Mouse (Mus musculus) inflammation-experienced regulatory T-cells, adult 6 months (primary cell): Measurements from ENCODE around the gene Pex14. TPM values are rescaled to one million over a fixed set of nuclear protein-coding genes. Genes with fewer than 3 reads are reported as not detected.
"Not testable (repeated sequence)": the region's sequence is repeated elsewhere in the genome, so short reads cannot be mapped to it uniquely, and the experiment has no call there.

ENCODE experiments used
- ATAC-seq: one replicate; pipeline ENCODE4 v1.8.0; 2017
- polyA plus RNA-seq, 3 experiments: library from polyadenylated mRNA; unstranded; fragments of 100-300 nt; shearing (Covaris generic); gene quantifications; one replicate each; pipeline ENCODE4 v1.2.1; 2017

Gene Pex14
- polyA plus RNA-seq, 3 experiments from 2014 or later: 13.0 to 18.4 (median 14.2) TPM

GRCm38 (mm10) chr4:149101456-149101855 lies 1.8 kb upstream of the Pex14 start:
- ATAC-seq: no peak

GRCm38 (mm10) chr4:149100449-149100848 lies 773 bp upstream of the Pex14 start:
- ATAC-seq: not testable (repeated sequence)

- no peak for ATAC-seq
Measured at GRCm38 (mm10) chr4:149098571-149098970, 1.1 kb downstream of the Pex14 start.

GRCm38 (mm10) chr4:149097956-149098355 lies 1.7 kb downstream of the Pex14 start:
- ATAC-seq: no peak

- no peak for ATAC-seq
Measured at GRCm38 (mm10) chr4:149091364-149091763, 8.3 kb downstream of the Pex14 start.

- ATAC-seq: no peak
Measured at GRCm38 (mm10) chr4:149085381-149085780, 14.3 kb downstream of the Pex14 start.

- no peak for ATAC-seq
Measured at GRCm38 (mm10) chr4:149081528-149081927, 18.1 kb downstream of the Pex14 start.

GRCm38 (mm10) chr4:149080111-149080510 lies 19.6 kb downstream of the Pex14 start:
- ATAC-seq: no peak

- no peak for ATAC-seq
Measured at GRCm38 (mm10) chr4:149079629-149080028, 20.0 kb downstream of the Pex14 start.

GRCm38 (mm10) chr4:149078261-149078660 lies 21.4 kb downstream of the Pex14 start:
- no peak for ATAC-seq

GRCm38 (mm10) chr4:149075871-149076575 lies 23.7 kb downstream of the Pex14 start:
- ATAC-seq: peak; percentile 98

GRCm38 (mm10) chr4:149075073-149075472 lies 24.6 kb downstream of the Pex14 start:
- no peak for ATAC-seq

- ATAC-seq: no peak
Measured at GRCm38 (mm10) chr4:149066672-149067551, 32.8 kb downstream of the Pex14 start.

- no peak for ATAC-seq
Measured at GRCm38 (mm10) chr4:149064061-149064854, 35.4 kb downstream of the Pex14 start.

- no peak for ATAC-seq
Measured at GRCm38 (mm10) chr4:149062406-149063318, 37.0 kb downstream of the Pex14 start.

- no peak for ATAC-seq
Measured at GRCm38 (mm10) chr4:149061432-149061718, 38.3 kb downstream of the Pex14 start.

- ATAC-seq: no peak
Measured at GRCm38 (mm10) chr4:149060621-149061431, 38.9 kb downstream of the Pex14 start.

GRCm38 (mm10) chr4:149059713-149060112 lies 40.0 kb downstream of the Pex14 start:
- ATAC-seq: no peak

- ATAC-seq: no peak
Measured at GRCm38 (mm10) chr4:149058298-149058697, 41.4 kb downstream of the Pex14 start.

GRCm38 (mm10) chr4:149057470-149057869 lies 42.2 kb downstream of the Pex14 start:
- ATAC-seq: no peak

- ATAC-seq: no peak
Measured at GRCm38 (mm10) chr4:149056957-149057356, 42.7 kb downstream of the Pex14 start.
